Mouse (Mus musculus) CD4-positive, CD25-positive, alpha-beta regulatory T cell, adult 2 months (primary cell): ENCODE results near the gene Appl1.
"Not testable (repeated sequence)": the region's sequence is repeated elsewhere in the genome, so short reads cannot be mapped to it uniquely, and the experiment has no call there.

Source experiments
- DNase-seq: peaks from one replicate; pipeline ENCODE4 v3.0.0-alpha.2; 2012; ENCODE audit warnings: low read depth, low spot score

The Appl1 gene

DNA sequence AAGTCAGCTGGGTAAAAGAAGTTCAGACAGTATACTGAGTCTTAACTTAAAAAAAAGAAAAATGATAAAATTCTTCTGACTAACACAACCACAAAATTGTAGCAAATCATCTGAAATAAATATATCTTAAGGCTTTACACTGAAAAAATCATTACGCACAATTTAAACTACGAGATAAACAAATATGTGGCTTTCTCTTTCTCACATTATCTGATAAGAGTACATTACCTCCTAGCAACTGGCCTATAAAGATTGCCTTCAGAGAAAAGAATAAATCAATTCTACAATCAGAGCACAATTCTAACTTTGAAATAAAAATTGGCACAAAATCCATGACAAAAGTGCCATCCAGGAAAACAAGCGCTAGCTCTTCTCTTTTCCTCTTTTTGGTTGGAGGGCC lies 1.9 kb downstream of the Appl1 start:
- no peak for DNase-seq

DNA sequence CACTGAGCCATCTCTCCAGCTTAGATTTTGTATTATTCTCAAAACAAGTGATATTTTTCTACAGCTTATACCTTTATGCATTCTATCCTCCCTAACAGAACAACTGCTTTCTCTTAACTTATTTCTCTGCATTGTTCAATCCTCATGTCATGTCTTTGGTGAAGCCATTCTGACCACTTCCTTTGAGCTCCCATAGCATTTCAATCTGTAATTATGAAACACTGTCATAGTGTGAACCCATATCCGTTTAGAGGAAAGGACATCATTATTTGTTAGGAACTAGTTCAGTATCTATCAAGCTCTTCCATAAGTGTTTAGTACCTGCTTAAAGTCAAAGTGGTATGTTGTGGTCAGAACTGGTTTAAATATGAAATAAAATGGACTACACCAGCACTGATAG lies 10.5 kb downstream of the Appl1 start:
- DNase-seq: no peak

GRCm38 (mm10) chr14:26956139-26956538 lies 14.9 kb downstream of the Appl1 start:
- DNase-seq: not testable (repeated sequence)

- no peak for DNase-seq
These were observed 35.5 kb downstream of the Appl1 start for GRCm38 (mm10) chr14:26935558-26935957.

DNA sequence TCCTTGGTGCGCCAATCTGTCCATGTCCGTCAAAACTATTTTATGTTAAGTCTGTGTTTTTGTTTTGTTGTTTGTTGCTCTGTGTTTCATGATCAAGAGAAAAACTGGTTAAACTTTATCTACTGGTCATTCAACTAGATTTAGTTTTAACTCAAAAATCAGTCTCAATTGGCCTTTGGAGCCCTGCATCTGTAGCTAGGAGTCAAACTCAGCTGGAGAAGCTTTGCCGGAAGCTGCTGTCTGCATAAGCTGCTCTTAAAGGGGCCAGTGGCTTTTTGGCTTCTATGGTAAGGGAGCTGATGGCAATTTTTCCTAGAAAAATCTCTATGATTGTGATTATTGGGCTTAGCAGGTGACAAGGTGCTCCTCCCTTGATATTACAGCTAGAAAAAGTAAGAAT lies 36.1 kb downstream of the Appl1 start:
- DNase-seq: no peak

GRCm38 (mm10) chr14:26923702-26924421 lies 47.2 kb downstream of the Appl1 start:
- no peak for DNase-seq

- no peak for DNase-seq
These were observed 51.7 kb downstream of the Appl1 start for GRCm38 (mm10) chr14:26919310-26919709.

- no peak for DNase-seq
These were observed 57.3 kb downstream of the Appl1 start for GRCm38 (mm10) chr14:26913681-26914268.

DNA sequence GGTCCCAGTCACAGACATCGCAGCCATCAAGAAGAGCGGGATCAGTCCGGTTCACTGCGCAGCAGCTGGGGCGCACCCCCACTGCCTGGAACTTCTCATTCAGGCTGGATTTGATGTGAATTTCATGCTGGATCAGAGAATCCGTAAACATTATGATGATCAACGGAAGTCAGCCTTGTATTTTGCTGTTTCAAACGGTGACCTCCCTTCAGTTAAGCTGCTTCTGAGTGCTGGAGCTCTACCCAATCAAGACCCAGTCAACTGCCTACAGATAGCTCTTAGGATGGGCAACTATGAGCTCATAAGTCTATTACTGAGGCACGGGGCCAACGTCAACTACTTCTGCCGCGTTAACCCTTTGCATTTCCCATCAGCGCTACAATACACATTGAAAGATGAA lies 59.2 kb downstream of the Appl1 start:
- no peak for DNase-seq

DNA sequence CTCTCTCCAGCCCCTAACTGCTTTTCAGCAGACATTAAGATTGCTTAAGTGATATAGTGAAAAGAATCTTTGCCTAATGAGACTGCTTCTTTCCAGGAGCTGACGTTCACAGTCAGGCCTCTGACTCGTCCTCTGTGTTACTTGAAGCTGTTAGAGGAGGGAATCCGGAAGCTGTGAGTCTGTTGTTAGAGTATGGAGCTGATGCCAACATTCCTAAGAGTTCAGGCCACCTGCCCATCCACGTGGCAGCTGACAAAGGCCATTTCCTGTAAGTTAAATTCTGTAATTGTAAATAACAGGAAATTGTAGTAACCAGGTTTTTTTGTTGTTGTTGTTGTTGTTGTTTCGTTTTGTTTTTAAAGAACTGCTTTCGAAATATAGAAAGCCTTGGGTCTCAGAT lies 59.8 kb downstream of the Appl1 start:
- no peak for DNase-seq

DNA sequence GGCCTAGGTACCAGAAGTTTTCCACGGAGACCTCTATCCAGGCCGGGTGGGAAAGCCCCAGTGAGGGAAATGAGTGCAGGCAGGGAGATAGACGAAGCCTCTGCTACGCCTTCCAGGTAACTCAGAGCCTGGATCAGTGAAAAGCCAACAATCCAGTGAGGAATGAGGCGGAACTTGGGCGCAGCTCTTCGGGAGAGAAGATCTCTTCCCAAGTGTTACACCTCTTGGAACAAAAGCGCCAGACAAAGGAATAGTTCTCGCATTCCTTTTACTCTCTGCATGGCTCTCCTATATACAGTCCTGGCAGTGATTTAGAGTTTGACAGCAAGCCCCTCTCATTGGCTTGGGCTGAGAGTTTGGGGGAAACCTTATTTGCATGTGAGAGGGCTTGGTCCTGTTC lies 60.6 kb downstream of the Appl1 start:
- not testable (repeated sequence) for DNase-seq

GRCm38 (mm10) chr14:26907401-26907800 lies 63.6 kb downstream of the Appl1 start:
- DNase-seq: no peak

- DNase-seq: no peak
These were observed 70.1 kb downstream of the Appl1 start for GRCm38 (mm10) chr14:26900893-26901292.

DNA sequence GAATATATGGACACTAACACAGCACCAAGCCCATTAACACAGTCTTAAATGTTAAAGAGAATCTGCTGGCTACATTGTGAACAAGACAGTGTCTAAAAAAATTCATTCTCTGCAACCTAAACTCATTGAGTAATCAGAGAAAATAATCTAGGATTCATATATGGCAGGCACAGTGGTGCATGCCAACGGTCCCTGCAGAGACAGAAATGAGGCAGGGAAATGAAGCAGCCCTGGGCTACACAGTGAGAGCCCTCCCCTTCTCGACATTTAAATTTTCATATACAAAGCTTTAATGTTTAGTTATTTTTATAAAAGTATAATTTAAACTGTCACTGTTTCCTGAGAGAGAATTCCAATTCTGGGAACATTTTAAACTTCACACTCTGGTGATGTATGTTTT lies 71.5 kb downstream of the Appl1 start:
- no peak for DNase-seq

- DNase-seq: no peak
These were observed 76.6 kb downstream of the Appl1 start, which contains the start of gene Asb14 for GRCm38 (mm10) chr14:26894392-26894791. TSS of gene Asb14 (plus strand) at chr14:26894557.

DNA sequence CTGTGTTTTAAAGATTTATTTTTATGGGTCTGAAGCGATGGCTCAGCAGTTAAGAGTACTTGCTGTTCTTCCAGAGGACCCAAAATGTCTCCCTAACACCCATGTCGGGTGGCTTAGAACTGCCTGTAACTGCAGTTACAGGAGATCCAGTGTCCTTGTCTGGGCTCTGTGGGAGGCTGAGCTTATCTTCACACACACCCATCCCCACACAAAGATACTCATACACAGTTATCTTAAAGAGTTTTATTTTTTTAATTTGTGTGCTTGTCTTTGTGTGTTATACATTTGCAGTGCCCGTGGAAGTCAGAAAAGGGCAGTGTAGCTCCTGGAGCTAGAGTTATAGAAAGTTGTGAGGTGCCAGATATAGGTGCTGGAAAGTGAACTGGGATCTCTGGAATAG lies 80.3 kb downstream of the Appl1 start:
- DNase-seq: no peak

DNA sequence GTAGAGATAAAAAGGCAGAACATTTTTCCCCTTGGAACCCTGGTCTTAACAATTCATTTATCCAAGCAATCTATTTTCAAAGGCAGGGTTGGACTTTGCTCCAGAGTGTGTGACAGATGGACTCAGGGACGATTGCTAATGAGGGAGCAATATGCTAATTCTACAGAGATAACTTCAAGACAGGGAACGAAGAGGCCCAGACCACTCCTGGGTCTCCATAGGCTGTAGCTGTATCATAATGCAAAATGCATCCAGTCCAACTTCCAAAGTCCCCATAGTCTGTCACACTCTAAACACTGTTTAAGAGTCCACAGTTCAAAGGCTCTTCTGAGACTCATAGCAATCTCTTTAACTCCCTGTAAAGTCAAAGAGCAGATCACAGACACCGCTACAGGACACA lies 83.8 kb downstream of the Appl1 start:
- no peak for DNase-seq

GRCm38 (mm10) chr14:26881700-26882099 lies 89.3 kb downstream of the Appl1 start:
- DNase-seq: no peak

- DNase-seq: no peak
These were observed 91.1 kb downstream of the Appl1 start for GRCm38 (mm10) chr14:26879976-26880375.

GRCm38 (mm10) chr14:26878756-26879155 lies 92.3 kb downstream of the Appl1 start:
- DNase-seq: peak; percentile 12
